Mouse (Mus musculus): Measurements from ENCODE around the gene Iqcb1.

DNA sequence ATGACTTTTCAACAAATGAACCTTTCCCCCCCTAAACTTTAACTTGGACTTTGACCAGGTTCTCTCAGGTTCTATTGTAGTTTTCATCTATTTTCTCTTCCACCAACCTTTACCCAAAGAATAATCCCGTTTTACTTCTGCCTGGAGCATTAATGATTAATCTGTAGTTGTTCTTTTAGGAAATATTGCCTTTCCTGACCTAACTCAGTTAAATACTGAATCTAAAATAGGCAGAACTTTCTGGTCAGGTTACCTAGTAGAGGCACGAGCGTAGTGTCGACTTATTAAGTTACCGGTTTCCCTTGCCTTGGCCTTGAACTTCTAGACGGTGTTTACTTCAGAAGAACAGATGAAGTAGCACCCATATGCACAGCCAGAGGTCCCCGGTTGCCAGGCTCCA, 41.7 kb upstream of the Iqcb1 start:
- TF ChIP-seq POLR2A (IDR thresholded peaks at IDR 0.05; ENCODE audit: extremely low read depth, insufficient read depth, low read length): no peak
- TF ChIP-seq CTCF (IDR thresholded peaks at IDR 0.05; ENCODE audit: extremely low read depth, insufficient read depth, low read length): no peak
